Mouse (Mus musculus) thymus, adult 2 months (tissue): ENCODE data around the gene Arhgap27.

ENCODE experiments used
- CTCF ChIP-seq: fragments of 200-500 bp; IDR thresholded peaks from 2 replicates; pipeline ENCODE4 v1.5.1; 2012; ENCODE audit warnings: mild to moderate bottlenecking, control low read depth, low read length, moderate library complexity, borderline replicate concordance; ENCODE audit not compliant: control insufficient read depth, poor library complexity, insufficient read depth; ENCODE audit errors: extremely low read depth
- POLR2A ChIP-seq: fragments of 200-500 bp; IDR thresholded peaks from 2 replicates; pipeline ENCODE4 v1.6.1; 2012; ENCODE audit warnings: mild to moderate bottlenecking, low read length, control low read depth, moderate library complexity; ENCODE audit not compliant: control insufficient read depth, poor library complexity, insufficient read depth; ENCODE audit errors: extremely low read depth

DNA sequence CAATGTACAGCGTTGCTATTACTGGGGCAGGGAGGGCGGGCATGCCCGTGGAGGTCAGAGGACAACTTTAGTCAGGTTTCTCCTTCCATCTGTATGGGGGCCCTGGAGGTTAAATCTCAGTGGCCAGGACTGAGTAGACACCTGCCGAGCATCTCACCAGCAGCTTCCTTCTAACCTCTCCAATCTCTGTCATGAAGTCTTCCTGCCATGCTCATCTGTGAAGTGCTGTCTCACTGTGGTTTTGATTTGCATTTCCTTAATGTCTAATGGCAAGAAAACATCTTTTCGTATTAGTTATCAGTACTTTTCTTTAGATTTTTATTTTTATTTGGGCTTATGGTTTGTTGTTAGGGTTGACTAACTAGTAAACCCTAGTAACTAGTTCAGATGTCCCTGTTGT is 17.0 kb upstream of the Arhgap27 start:
- TF ChIP-seq CTCF (no peak), POLR2A (no peak)
